Mouse (Mus musculus): Measurements from ENCODE around the gene 1700024G13Rik. TPM values are rescaled to one million over a fixed set of nuclear protein-coding genes. Genes with fewer than 3 reads are reported as not detected.
"Not testable (repeated sequence)": the region's sequence is repeated elsewhere in the genome, so short reads cannot be mapped to it uniquely, and the experiment has no call there.

Gene 1700024G13Rik
- polyA plus RNA-seq, 2 experiments: not detected

GRCm38 (mm10) chr14:32379395-32380098 is 8.6 kb downstream of the 1700024G13Rik start:
- 0 out of 2 replicates have a peak overlapping the region, but pooled peaks have one; percentile 12 for H3K9ac ChIP-seq (ENCODE audit: low read depth, low read length, severe bottlenecking)
- H3K27ac ChIP-seq (replicated peaks; ENCODE audit: low read depth, low read length): no peak overlapping the region
- TF ChIP-seq POLR2A (IDR thresholded peaks at IDR 0.05; ENCODE audit: borderline replicate concordance, extremely low read depth, insufficient read depth, insufficient read length): no peak
- H3K9me3 ChIP-seq (ENCODE audit: control insufficient read depth, low read length): no peaks in the 10 kb centered on the region
- H3K4me2 ChIP-seq (replicated peaks; ENCODE audit: low read depth, low read length, severe bottlenecking): 0 out of 2 replicates have a peak overlapping the region, but pooled peaks have one; percentile 5
- H3K27me3 ChIP-seq (ENCODE audit: control insufficient read depth, insufficient read depth, low read length): peaks cover 7% of the 10 kb centered on the region; the same call in 1 of the 2 replicates
- no peak for ATAC-seq (ENCODE audit: low FRiP score, low read depth)
- DNase-seq (ENCODE audit: low spot score): no peak
- H3K36me3 ChIP-seq (ENCODE audit: control insufficient read depth, insufficient read depth, low read length): no peaks in the 10 kb centered on the region
- no peaks in the 10 kb centered on the region for H3K4me1 ChIP-seq (ENCODE audit: control insufficient read depth, insufficient read depth, low read length)
- H3K4me3 ChIP-seq (replicated peaks; ENCODE audit: low read length): no peak overlapping the region
- 10% methylated on average over 22 of the region's 22 CpGs for WGBS

GRCm38 (mm10) chr14:32372510-32372909 is 15.7 kb downstream of the 1700024G13Rik start:
- Histone ChIP-seq H3K27me3 (ENCODE audit: control insufficient read depth, insufficient read depth, low read length) (no peaks in the 10 kb centered on the region), H3K4me1 (ENCODE audit: control insufficient read depth, insufficient read depth, low read length) (no peaks in the 10 kb centered on the region), H3K36me3 (ENCODE audit: control insufficient read depth, insufficient read depth, low read length) (no peaks in the 10 kb centered on the region), H3K4me2 (replicated peaks; ENCODE audit: low read depth, low read length, severe bottlenecking) (no peak overlapping the region), H3K9me3 (ENCODE audit: control insufficient read depth, low read length) (no peaks in the 10 kb centered on the region), H3K9ac (ENCODE audit: low read depth, low read length, severe bottlenecking) (no peak overlapping the region), H3K4me3 (replicated peaks; ENCODE audit: low read length) (no peak overlapping the region), H3K27ac (replicated peaks; ENCODE audit: low read depth, low read length) (no peak overlapping the region)
- DNase-seq (ENCODE audit: low spot score) (no peak), ATAC-seq (ENCODE audit: low FRiP score, low read depth) (no peak)
- no peak for TF ChIP-seq POLR2A (IDR thresholded peaks at IDR 0.05; ENCODE audit: borderline replicate concordance, extremely low read depth, insufficient read depth, insufficient read length)
- WGBS: 76% methylated on average over 2 of the region's 2 CpGs

- Histone ChIP-seq H3K4me1 (ENCODE audit: control insufficient read depth, insufficient read depth, low read length) (no peaks in the 10 kb centered on the region), H3K4me2 (replicated peaks; ENCODE audit: low read depth, low read length, severe bottlenecking) (no peak overlapping the region), H3K9me3 (ENCODE audit: control insufficient read depth, low read length) (no peaks in the 10 kb centered on the region), H3K4me3 (replicated peaks; ENCODE audit: low read length) (no peak overlapping the region), H3K36me3 (ENCODE audit: control insufficient read depth, insufficient read depth, low read length) (no peaks in the 10 kb centered on the region), H3K9ac (ENCODE audit: low read depth, low read length, severe bottlenecking) (no peak overlapping the region), H3K27ac (replicated peaks; ENCODE audit: low read depth, low read length) (no peak overlapping the region), H3K27me3 (ENCODE audit: control insufficient read depth, insufficient read depth, low read length) (no peaks in the 10 kb centered on the region)
- WGBS: 69% methylated on average over 7 of the region's 7 CpGs
- no peak for TF ChIP-seq POLR2A (IDR thresholded peaks at IDR 0.05; ENCODE audit: borderline replicate concordance, extremely low read depth, insufficient read depth, insufficient read length)
- no peak for ATAC-seq (ENCODE audit: low FRiP score, low read depth)
- DNase-seq (ENCODE audit: low spot score): no peak
Observed at GRCm38 (mm10) chr14:32369756-32370155, 18.4 kb downstream of the 1700024G13Rik start.

GRCm38 (mm10) chr14:32364359-32364758 is 23.8 kb downstream of the 1700024G13Rik start:
- ATAC-seq (ENCODE audit: low FRiP score, low read depth) (no peak), DNase-seq (ENCODE audit: low spot score) (no peak)
- 36% methylated on average over 7 of the region's 7 CpGs for WGBS
- no peak overlapping the region for H3K4me3 ChIP-seq (replicated peaks; ENCODE audit: low read length)
- TF ChIP-seq POLR2A (IDR thresholded peaks at IDR 0.05; ENCODE audit: borderline replicate concordance, extremely low read depth, insufficient read depth, insufficient read length): no peak
- no peak overlapping the region for H3K9ac ChIP-seq (ENCODE audit: low read depth, low read length, severe bottlenecking)
- no peaks in the 10 kb centered on the region for H3K36me3 ChIP-seq (ENCODE audit: control insufficient read depth, insufficient read depth, low read length)
- H3K4me2 ChIP-seq (replicated peaks; ENCODE audit: low read depth, low read length, severe bottlenecking): no peak overlapping the region
- no peaks in the 10 kb centered on the region for H3K27me3 ChIP-seq (ENCODE audit: control insufficient read depth, insufficient read depth, low read length)
- no peaks in the 10 kb centered on the region for H3K4me1 ChIP-seq (ENCODE audit: control insufficient read depth, insufficient read depth, low read length)
- H3K9me3 ChIP-seq (ENCODE audit: control insufficient read depth, low read length): no peaks in the 10 kb centered on the region
- no peak overlapping the region for H3K27ac ChIP-seq (replicated peaks; ENCODE audit: low read depth, low read length)

- not testable (repeated sequence) for H3K27me3 ChIP-seq (ENCODE audit: control insufficient read depth, insufficient read depth, low read length); H3K27ac ChIP-seq (replicated peaks; ENCODE audit: low read depth, low read length); ATAC-seq (ENCODE audit: low FRiP score, low read depth); H3K36me3 ChIP-seq (ENCODE audit: control insufficient read depth, insufficient read depth, low read length); DNase-seq (ENCODE audit: low spot score); H3K9me3 ChIP-seq (ENCODE audit: control insufficient read depth, low read length); H3K4me2 ChIP-seq (replicated peaks; ENCODE audit: low read depth, low read length, severe bottlenecking); H3K4me1 ChIP-seq (ENCODE audit: control insufficient read depth, insufficient read depth, low read length); H3K9ac ChIP-seq (ENCODE audit: low read depth, low read length, severe bottlenecking); H3K4me3 ChIP-seq (replicated peaks; ENCODE audit: low read length)
- 39% methylated on average over 6 of the region's 6 CpGs for WGBS
Observed at GRCm38 (mm10) chr14:32351181-32351920, 36.8 kb downstream of the 1700024G13Rik start.
